Mouse (Mus musculus): ENCODE results near the gene Cenpk. TPM values are rescaled to one million over a fixed set of nuclear protein-coding genes. Genes with fewer than 3 reads are reported as not detected.

The Cenpk gene
- total RNA-seq, 4 experiments from 2014 or later: 0.19 to 0.43 (median 0.34) TPM; not detected in 1

Other genes starting within 250 kb of the Cenpk start
- gene Nln, start 119.0 kb upstream of the Cenpk start, total RNA-seq (2022): 1 to 10 TPM; 4.6 to 5.9 (median 5.1) TPM
- under 1 TPM; 0.10 to 0.83 (median 0.61) TPM for gene Sgtb, start 118.9 kb upstream of the Cenpk start, total RNA-seq (2022)
- 10 to 100 TPM; 32.3 to 36.0 (median 34.4) TPM for gene Trappc13, start 50.1 kb upstream of the Cenpk start, total RNA-seq (2022)
- 10 to 100 TPM; 27.1 to 29.6 (median 28.0) TPM for gene Trim23, start 49.8 kb upstream of the Cenpk start, total RNA-seq (2022)
- 1 to 10 TPM; 6.3 to 7.5 (median 7.0) TPM for gene Ppwd1, start 232 bp downstream of the Cenpk start, total RNA-seq (2022)
- gene Adamts6, start 59.2 kb downstream of the Cenpk start, total RNA-seq (2022): 1 to 10 TPM in 2 of 4 experiments, under 1 TPM in 2; 0.75 to 1.3 (median 1.0) TPM